Mouse (Mus musculus) mouse embryonic stem cell (cell line): Measurements from ENCODE around the gene Dop1a.

Experiments
- in situ Hi-C, 2 experiments: fragments of 300-500 bp; cut with MboI; formaldehyde crosslinking; loops; 1 replicate in 1 of 2; 3 replicates in 1 of 2; pipeline ENCODE4 v1.14.3; 2019 to 2020; ENCODE audit warnings: low sequenced_read_pairs in 2 of 2, low pct_unique_long_range_greater_than_20kb in 1 of 2, mixed read lengths in 1 of 2; ENCODE audit not compliant: unreplicated experiment in 1 of 2

Gene Dop1a

GRCm38 (mm10) chr9:86478414-86479093 lies 11.6 kb downstream of the Dop1a start:
- in situ Hi-C loops = no loop called here

- in situ Hi-C loops = no loop called here
Observed at GRCm38 (mm10) chr9:86482236-86482635, 15.3 kb downstream of the Dop1a start.

- in situ Hi-C loops = no loop called here
Observed at GRCm38 (mm10) chr9:86491740-86492139, 24.8 kb downstream of the Dop1a start.

- in situ Hi-C loops = no loop called here
Observed at GRCm38 (mm10) chr9:86496261-86496660, 29.3 kb downstream of the Dop1a start.

- in situ Hi-C loops = no loop called here
Observed at GRCm38 (mm10) chr9:86499083-86499482, 32.1 kb downstream of the Dop1a start.

- in situ Hi-C loops = no loop called here
Observed at GRCm38 (mm10) chr9:86507437-86507836, 40.5 kb downstream of the Dop1a start.

GRCm38 (mm10) chr9:86513733-86514132 lies 46.8 kb downstream of the Dop1a start:
- in situ Hi-C loops = no loop called here

GRCm38 (mm10) chr9:86514390-86514789 lies 47.4 kb downstream of the Dop1a start:
- in situ Hi-C loops = no loop called here

- in situ Hi-C loops = no loop called here
Observed at GRCm38 (mm10) chr9:86514798-86515197, 47.8 kb downstream of the Dop1a start.

- in situ Hi-C loops = no loop called here
Observed at GRCm38 (mm10) chr9:86522335-86522734, 55.4 kb downstream of the Dop1a start.

GRCm38 (mm10) chr9:86525600-86525999 lies 58.6 kb downstream of the Dop1a start:
- in situ Hi-C loops = no loop called here

- in situ Hi-C loops = no loop called here
Observed at GRCm38 (mm10) chr9:86534071-86534470, 67.1 kb downstream of the Dop1a start.

- in situ Hi-C loops = no loop called here
Observed at GRCm38 (mm10) chr9:86543451-86543850, 76.5 kb downstream of the Dop1a start.

GRCm38 (mm10) chr9:86544559-86544958 lies 77.6 kb downstream of the Dop1a start:
- in situ Hi-C loops = no loop called here

GRCm38 (mm10) chr9:86549637-86550162 lies 82.7 kb downstream of the Dop1a start:
- in situ Hi-C loops = no loop called here

GRCm38 (mm10) chr9:86550717-86551116 lies 83.8 kb downstream of the Dop1a start:
- in situ Hi-C loops = no loop called here

GRCm38 (mm10) chr9:86553886-86554285 lies 86.9 kb downstream of the Dop1a start:
- in situ Hi-C loops = no loop called here

- in situ Hi-C loops = no loop called here
Observed at GRCm38 (mm10) chr9:86554641-86555040, 87.7 kb downstream of the Dop1a start.

GRCm38 (mm10) chr9:86560543-86560942 lies 93.6 kb downstream of the Dop1a start:
- in situ Hi-C loops = no loop called here

- in situ Hi-C loops = no loop called here
Observed at GRCm38 (mm10) chr9:86569314-86569910, 102.5 kb downstream of the Dop1a start.
